Mouse (Mus musculus) adrenal gland, adult 2 months (tissue): ENCODE results near the gene Gm5741. TPM values are rescaled to one million over a fixed set of nuclear protein-coding genes. Genes with fewer than 3 reads are reported as not detected.
A peak's percentile ranks its signal among the peaks of the same experiment; 100 is the strongest.

Source experiments
- DNase-seq: peaks from one replicate; pipeline ENCODE4 v3.0.0; 2021
- microRNA-seq, 2 experiments: library from miRNA; unstranded; fragments of <30 nt; microRNA quantifications; one replicate each; pipeline ENCODE4 v1.2.0; 2021
- polyA plus RNA-seq: library from polyadenylated mRNA; depleted of rRNA; stranded (reverse); fragments of >200 nt; gene quantifications from 2 replicates; pipeline ENCODE4 v1.2.3, GENCODE M21; 2012; rRNA removed
- total RNA-seq, 2 experiments: library from RNA; stranded (reverse); gene quantifications; 2 replicates each; pipeline ENCODE4 v1.2.3; 2021

The Gm5741 gene
- total and polyA plus RNA-seq, 3 experiments = not detected

- DNase-seq = no peak
Observed at GRCm38 (mm10) chr8:85027922-85028321, 39.9 kb downstream of the Gm5741 start.

- no peak for DNase-seq
Observed at GRCm38 (mm10) chr8:85027516-85027855, 40.3 kb downstream of the Gm5741 start.

DNA sequence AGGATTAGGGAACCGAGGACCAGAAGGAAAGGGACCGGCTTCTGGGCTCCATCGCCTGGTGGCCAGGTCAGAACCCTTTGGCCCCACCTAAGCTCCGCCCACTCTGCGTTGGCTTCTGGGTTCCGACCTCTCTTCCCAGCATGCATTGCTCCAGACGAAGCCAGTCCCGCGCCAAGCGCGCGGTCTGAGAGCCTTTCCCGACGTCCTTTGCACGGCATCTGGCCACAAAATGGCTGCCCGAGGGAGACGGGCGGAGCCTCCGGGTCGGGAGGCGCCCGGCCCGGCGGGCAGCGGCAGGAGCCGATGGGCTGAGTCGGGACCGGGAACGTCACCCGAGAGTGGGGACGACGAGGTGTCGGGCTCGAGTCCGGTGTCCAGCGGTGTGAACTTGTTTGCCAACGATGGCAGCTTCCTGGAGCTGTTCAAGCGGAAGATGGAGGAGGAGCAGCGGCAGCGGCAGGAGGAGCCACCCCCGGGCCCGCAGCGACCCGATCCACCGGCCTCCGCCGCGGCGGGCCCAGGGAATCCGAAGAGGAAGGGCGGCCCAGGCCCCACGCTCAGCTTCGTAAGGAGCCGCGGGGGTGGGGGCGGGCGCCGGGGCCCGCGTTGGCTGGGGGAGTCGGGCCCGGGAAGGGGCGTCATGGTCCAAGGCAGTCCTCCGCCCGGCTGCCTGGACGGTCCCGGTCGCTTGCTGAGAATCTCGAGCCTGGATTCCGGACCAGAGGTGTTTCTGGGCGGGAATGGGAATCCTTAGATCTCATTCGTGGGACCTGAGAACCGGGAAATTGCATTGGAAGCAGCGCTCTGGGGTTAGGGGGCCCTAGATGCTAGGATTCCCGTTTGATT, 40.9 kb downstream of the Gm5741 start, which contains the start of gene Trir:
Gene Trir, plus strand, starts transcription at position 154 of the 846 bp plus-strand sequence.
- DNase-seq = peak; percentile 98

DNA sequence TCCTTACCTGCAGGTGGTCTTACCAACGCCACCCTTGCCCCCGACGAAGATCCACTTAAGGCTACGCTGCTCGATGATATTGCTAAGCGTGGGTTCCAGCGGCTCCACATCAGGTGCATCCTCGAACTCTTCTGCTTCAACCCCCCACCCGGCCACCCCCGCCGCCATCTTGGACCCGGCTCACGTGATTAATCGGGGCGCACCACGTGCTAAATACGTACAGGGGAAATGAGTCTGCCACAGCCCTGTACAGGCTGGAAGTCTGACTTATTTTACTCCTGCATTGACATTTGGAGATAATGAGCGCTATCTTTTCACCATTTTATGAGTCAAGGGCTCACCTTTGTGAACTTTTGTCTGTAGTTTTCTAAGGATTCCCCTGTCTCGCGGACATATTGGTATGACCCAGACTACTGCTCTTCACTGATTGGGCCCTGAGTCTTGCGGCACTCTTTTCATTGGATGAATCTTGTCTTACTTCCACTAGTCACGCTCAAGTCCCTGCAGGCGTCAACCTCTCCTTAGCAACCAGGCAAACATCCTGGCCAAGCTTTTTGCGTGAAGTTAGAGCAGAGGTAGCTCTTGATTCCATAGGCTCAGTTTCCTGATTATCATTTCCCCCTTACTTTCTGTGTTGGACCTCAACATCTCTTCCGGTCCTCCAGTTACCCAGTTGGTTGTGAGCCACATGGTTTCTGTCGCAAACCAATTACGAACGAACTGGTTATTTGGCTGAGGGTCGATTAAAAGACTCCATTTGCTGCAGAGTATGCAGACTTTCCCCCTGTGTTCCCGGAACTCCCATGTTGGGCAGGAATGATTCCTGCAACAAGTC, 42.5 kb downstream of the Gm5741 start, which contains the start of gene Asna1:
Gene Asna1, minus strand, starts transcription at position 184 of the 835 bp plus-strand sequence.
- DNase-seq = peak; percentile 84

DNA sequence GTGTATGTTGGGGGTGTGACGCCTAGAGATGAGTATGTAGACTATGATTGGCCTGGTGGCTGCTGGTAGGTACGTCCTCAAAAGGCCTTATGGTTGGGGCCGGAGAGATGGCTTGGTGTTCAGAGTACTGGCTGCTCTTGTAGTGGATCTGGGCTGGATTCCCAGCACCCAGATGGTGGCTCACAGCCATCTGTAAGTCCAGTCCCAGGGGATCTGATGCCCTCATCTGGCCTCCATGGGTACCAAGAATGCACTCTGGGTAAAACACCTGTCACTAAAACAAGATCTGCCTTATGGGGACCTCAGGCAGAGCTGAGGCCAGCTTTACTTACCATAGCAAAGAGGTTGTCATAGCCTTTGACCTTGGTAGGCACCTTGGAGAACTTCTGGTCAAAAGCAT, 43.9 kb downstream of the Gm5741 start:
- DNase-seq = no peak

- no peak for DNase-seq
Observed at GRCm38 (mm10) chr8:85021514-85022055, 46.2 kb downstream of the Gm5741 start.

Small RNAs within 50 kb of the gene (microRNA-seq; reads per million reads assigned to microRNA genes)
- gene Gm23388 = 0 to 0.88 reads per million in 2 experiments
- gene Mir7070 = 0 to 0.83 reads per million in 2 experiments

Other genes with a start within 250 kb of the Gm5741 start
- gene Dand5, start 245.2 kb downstream of the Gm5741 start, total RNA-seq = 10 to 100 TPM; 11.5 to 12.2 TPM
- 5.1 and 7.0 TPM in 2 replicates for gene Dand5, start 245.2 kb downstream of the Gm5741 start, polyA plus RNA-seq
- gene Gadd45gip1, start 236.5 kb downstream of the Gm5741 start, total RNA-seq = 10 to 100 TPM; 72.6 to 74.9 TPM
- 141 and 196 TPM in 2 replicates for gene Gadd45gip1, start 236.5 kb downstream of the Gm5741 start, polyA plus RNA-seq
- 100 to 1,000 TPM; 122 to 141 TPM for gene Rad23a, start 227.3 kb downstream of the Gm5741 start, total RNA-seq
- 128 and 131 TPM in 2 replicates for gene Rad23a, start 227.3 kb downstream of the Gm5741 start, polyA plus RNA-seq
- 100 to 1,000 TPM; 684 to 730 TPM for gene Calr, start 221.0 kb downstream of the Gm5741 start, total RNA-seq
- 88.2 and 91.2 TPM in 2 replicates for gene Calr, start 221.0 kb downstream of the Gm5741 start, polyA plus RNA-seq
- gene Farsa, start 211.0 kb downstream of the Gm5741 start, total RNA-seq = 10 to 100 TPM; 61.6 to 69.3 TPM
- gene Farsa, start 211.0 kb downstream of the Gm5741 start, polyA plus RNA-seq = 45.3 and 51.4 TPM in 2 replicates
- 1 to 10 TPM; 8.0 to 8.7 TPM for gene Syce2, start 195.9 kb downstream of the Gm5741 start, total RNA-seq
- 0.80 and 2.1 TPM in 2 replicates for gene Syce2, start 195.9 kb downstream of the Gm5741 start, polyA plus RNA-seq
- gene Gcdh, start 174.1 kb downstream of the Gm5741 start, total RNA-seq = 10 to 100 TPM; 50.1 to 59.0 TPM
- 652 and 657 TPM in 2 replicates for gene Gcdh, start 174.1 kb downstream of the Gm5741 start, polyA plus RNA-seq
- gene Klf1, start 166.1 kb downstream of the Gm5741 start, total RNA-seq = under 1 TPM; 0.17 to 0.23 TPM
- 0.41 and 0.61 TPM in 2 replicates for gene Klf1, start 166.1 kb downstream of the Gm5741 start, polyA plus RNA-seq
- gene Dnase2a, start 159.4 kb downstream of the Gm5741 start, total RNA-seq = 10 to 100 TPM; 10.9 to 17.5 TPM
- 12.1 and 13.3 TPM in 2 replicates for gene Dnase2a, start 159.4 kb downstream of the Gm5741 start, polyA plus RNA-seq
- 1 to 10 TPM; 1.5 to 2.8 TPM for gene Mast1, start 130.6 kb downstream of the Gm5741 start, total RNA-seq
- gene Mast1, start 130.6 kb downstream of the Gm5741 start, polyA plus RNA-seq = 3.7 and 4.4 TPM in 2 replicates
- gene Rtbdn, start 121.0 kb downstream of the Gm5741 start, total RNA-seq = not detected
- gene Rtbdn, start 121.0 kb downstream of the Gm5741 start, polyA plus RNA-seq = 0.25 and 0.34 TPM in 2 replicates
- gene Gm49661, start 98.5 kb downstream of the Gm5741 start, total RNA-seq = 1 to 10 TPM; 2.1 to 2.4 TPM
- gene Gm49661, start 98.5 kb downstream of the Gm5741 start, polyA plus RNA-seq = 2.1 TPM in 1 of 2 replicates, not detected in the other
- 100 to 1,000 TPM; 671 to 700 TPM for gene Prdx2, start 98.4 kb downstream of the Gm5741 start, total RNA-seq
- 181 and 240 TPM in 2 replicates for gene Prdx2, start 98.4 kb downstream of the Gm5741 start, polyA plus RNA-seq
- gene Rnaseh2a, start 98.2 kb downstream of the Gm5741 start, total RNA-seq = 100 to 1,000 TPM in 1 of 2 experiments, 10 to 100 TPM in 1; 87.7 to 112 TPM
- 61.7 and 76.6 TPM in 2 replicates for gene Rnaseh2a, start 98.2 kb downstream of the Gm5741 start, polyA plus RNA-seq
- gene Junb, start 89.3 kb downstream of the Gm5741 start, total RNA-seq = 10 to 100 TPM; 37.0 to 90.7 TPM
- gene Junb, start 89.3 kb downstream of the Gm5741 start, polyA plus RNA-seq = 78.9 and 91.4 TPM in 2 replicates
- 1 to 10 TPM; 6.1 to 6.2 TPM for gene Hook2, start 77.4 kb downstream of the Gm5741 start, total RNA-seq
- gene Hook2, start 77.4 kb downstream of the Gm5741 start, polyA plus RNA-seq = 6.5 and 6.7 TPM in 2 replicates
- not detected for gene Best2, start 53.5 kb downstream of the Gm5741 start, total RNA-seq
- 0.18 TPM in 1 of 2 replicates, not detected in the other for gene Best2, start 53.5 kb downstream of the Gm5741 start, polyA plus RNA-seq
- 100 to 1,000 TPM; 106 TPM for gene Asna1, start 42.7 kb downstream of the Gm5741 start, total RNA-seq
- 89.4 and 104 TPM in 2 replicates for gene Asna1, start 42.7 kb downstream of the Gm5741 start, polyA plus RNA-seq
- gene Trir, start 41.2 kb downstream of the Gm5741 start, total RNA-seq = 100 to 1,000 TPM; 160 to 184 TPM
- gene Trir, start 41.2 kb downstream of the Gm5741 start, polyA plus RNA-seq = 64.2 and 67.6 TPM in 2 replicates
- gene Tnpo2, start 31.1 kb downstream of the Gm5741 start, total RNA-seq = 100 to 1,000 TPM in 1 of 2 experiments, 10 to 100 TPM in 1; 68.3 to 101 TPM
- gene Tnpo2, start 31.1 kb downstream of the Gm5741 start, polyA plus RNA-seq = 44.7 and 54.1 TPM in 2 replicates
- 10 to 100 TPM; 12.3 to 13.5 TPM for gene Fbxw9, start 7.9 kb downstream of the Gm5741 start, total RNA-seq
- gene Fbxw9, start 7.9 kb downstream of the Gm5741 start, polyA plus RNA-seq = 55.8 and 56.2 TPM in 2 replicates
- 10 to 100 TPM; 26.0 to 28.3 TPM for gene Dhps, start 3.8 kb upstream of the Gm5741 start, total RNA-seq
- 68.6 and 69.6 TPM in 2 replicates for gene Dhps, start 3.8 kb upstream of the Gm5741 start, polyA plus RNA-seq
- gene Wdr83os, start 12.8 kb upstream of the Gm5741 start, total RNA-seq = 10 to 100 TPM; 77.5 to 90.1 TPM
- gene Wdr83os, start 12.8 kb upstream of the Gm5741 start, polyA plus RNA-seq = 104 and 142 TPM in 2 replicates
- 10 to 100 TPM; 17.4 to 24.9 TPM for gene Wdr83, start 13.3 kb upstream of the Gm5741 start, total RNA-seq
- 15.3 and 17.4 TPM in 2 replicates for gene Wdr83, start 13.3 kb upstream of the Gm5741 start, polyA plus RNA-seq
- 10 to 100 TPM; 34.0 to 52.7 TPM for gene Man2b1, start 15.3 kb upstream of the Gm5741 start, total RNA-seq
- 36.1 and 46.0 TPM in 2 replicates for gene Man2b1, start 15.3 kb upstream of the Gm5741 start, polyA plus RNA-seq
- gene Zfp791, start 55.1 kb upstream of the Gm5741 start, total RNA-seq = 1 to 10 TPM; 1.6 to 2.0 TPM
- 0.08 and 0.25 TPM in 2 replicates for gene Zfp791, start 55.1 kb upstream of the Gm5741 start, polyA plus RNA-seq
- not detected for gene Cks1brt, start 83.9 kb upstream of the Gm5741 start, total RNA-seq
- not detected in 2 replicates for gene Cks1brt, start 83.9 kb upstream of the Gm5741 start, polyA plus RNA-seq
- gene Olfr371, start 158.0 kb upstream of the Gm5741 start, total RNA-seq = not detected
- gene Olfr371, start 158.0 kb upstream of the Gm5741 start, polyA plus RNA-seq = not detected in 2 replicates
- gene Orc6, start 231.7 kb upstream of the Gm5741 start, total RNA-seq = 10 to 100 TPM; 13.6 to 17.2 TPM
- gene Orc6, start 231.7 kb upstream of the Gm5741 start, polyA plus RNA-seq = 4.0 and 4.4 TPM in 2 replicates
- 100 to 1,000 TPM in 1 of 2 experiments, 10 to 100 TPM in 1; 90.1 to 101 TPM for gene Vps35, start 231.8 kb upstream of the Gm5741 start, total RNA-seq
- gene Vps35, start 231.8 kb upstream of the Gm5741 start, polyA plus RNA-seq = 3.7 and 4.3 TPM in 2 replicates